Mouse (Mus musculus) CD4-positive, CD25-positive, alpha-beta regulatory T cell (primary cell): Measurements from ENCODE around the gene Rab40c. TPM values are rescaled to one million over a fixed set of nuclear protein-coding genes. Genes with fewer than 3 reads are reported as not detected.

ENCODE experiments used
- polyA plus RNA-seq: library from polyadenylated mRNA; unstranded; fragments of 100-300 nt; shearing (Covaris generic); gene quantifications from one replicate; pipeline ENCODE4 v1.2.1, GENCODE M21; 2017

The Rab40c gene
- polyA plus RNA-seq = 31.6 TPM

DNA sequence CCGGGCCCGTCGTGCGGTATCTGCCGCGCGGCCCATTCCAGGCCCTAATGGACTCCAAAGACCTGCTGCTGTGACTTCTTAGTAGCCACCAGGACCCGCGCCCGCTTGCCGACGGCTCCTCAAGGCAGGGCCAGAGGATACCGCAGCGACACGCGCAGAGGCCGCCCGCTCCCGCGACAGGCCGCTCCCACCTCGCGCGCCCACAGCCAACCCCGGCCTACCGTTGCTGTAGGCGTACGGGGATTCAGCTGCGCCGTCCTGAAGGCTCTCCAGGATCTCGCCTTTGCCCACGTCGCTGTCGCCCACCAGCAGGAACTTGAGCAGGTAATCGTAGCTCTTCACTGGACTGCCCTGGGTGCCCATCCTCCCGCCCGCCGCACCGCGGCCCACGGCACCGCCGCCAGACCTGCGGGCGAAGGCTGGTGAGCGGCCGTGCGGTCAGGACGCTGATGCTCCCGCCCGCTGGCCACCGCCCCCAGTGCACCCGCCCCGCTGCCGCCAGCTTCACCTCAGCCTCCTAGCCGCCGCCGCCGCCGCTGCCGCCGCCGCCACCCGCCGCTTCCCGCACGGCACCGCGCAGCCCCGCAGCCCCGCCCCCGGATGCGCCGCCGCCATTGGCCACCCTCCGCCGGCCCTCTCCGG is at the start of gene Rab40c:
TSS of gene Rab40c (minus strand) at position 584 of the 642 bp plus-strand sequence.

DNA sequence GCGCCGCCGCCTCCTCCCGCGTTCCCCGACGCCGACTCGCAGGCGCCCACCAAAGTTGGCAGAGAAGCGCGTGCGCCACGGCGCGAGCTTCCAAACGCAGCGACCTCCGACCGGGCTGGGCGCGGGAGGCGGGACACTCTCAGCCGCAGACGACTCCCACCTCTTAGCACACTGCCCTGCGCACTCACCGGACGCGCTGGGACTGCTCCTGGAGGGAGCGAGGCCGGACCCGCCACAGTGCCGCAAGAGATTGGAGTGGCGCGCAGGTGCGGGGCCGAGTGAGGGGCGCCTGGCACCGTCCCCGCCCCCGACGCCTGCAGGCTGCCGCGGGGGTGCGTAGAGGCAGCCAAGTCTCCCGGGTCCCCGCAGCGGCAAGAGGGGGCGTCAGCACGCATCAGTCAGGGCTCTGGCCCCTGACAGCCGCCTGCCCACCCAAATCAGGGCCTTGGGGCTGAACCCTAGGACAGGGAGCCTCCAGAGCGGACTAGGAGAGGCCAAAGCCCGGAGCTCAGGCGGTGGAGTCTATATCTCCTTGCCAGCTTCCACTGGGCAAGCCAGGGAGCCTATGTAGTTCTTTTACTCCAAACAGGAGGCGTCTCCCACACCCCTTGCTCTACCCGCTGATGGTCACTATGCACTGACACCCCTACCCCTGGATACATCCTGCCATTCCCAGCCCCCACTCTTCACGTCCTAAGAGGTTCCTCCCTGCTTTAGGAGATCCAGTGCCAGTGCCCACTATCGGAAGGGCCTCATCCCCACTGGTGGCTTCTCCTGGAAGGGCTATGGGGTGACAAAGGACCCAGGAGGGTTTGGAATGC is 32.5 kb upstream of the Rab40c start, which contains the start of gene A930017K11Rik:
TSS of gene A930017K11Rik (minus strand) at position 763 of the 821 bp plus-strand sequence.

DNA sequence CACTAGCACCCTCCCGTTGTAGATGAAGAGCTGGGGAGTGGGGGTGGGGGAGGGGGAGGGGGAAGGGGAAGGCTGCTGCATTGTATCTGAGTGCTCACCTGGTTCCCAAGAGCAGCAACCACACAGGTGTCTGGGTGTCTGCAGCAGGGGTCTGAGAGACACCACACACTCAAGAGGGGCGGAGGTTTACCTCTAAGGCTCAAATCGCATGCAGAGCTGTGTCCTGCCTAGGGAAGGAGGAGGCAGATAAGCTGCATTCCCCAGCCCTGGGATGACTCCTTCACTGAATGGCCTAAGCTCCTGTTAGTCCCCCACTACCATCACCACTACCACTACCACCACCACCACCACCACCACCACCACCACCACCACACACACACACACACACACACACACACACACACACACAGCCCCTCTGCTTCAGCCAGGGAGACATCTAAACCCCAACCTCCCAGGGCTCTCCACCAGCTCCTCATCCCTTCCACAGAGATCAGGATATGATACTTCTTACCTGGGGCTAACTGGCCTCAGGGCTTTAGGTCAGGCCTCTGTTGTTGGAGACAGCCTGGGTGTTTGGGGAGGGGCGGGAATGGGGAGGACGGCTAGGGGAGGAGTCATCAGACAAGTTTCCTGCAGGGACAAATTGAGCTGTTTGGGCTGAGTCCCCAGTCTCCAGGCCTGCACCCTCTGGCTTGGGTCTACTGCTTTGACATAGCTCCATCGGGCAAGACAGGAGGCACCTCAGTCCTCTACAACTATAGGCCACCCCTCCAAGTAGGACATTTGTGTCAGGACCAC is 25.0 kb upstream of the Rab40c start, which contains the start of the genes Pigq and Nhlrc4:
TSS of gene Pigq (minus strand) at position 571 of the 798 bp plus-strand sequence.
TSS of gene Nhlrc4 (minus strand) at position 596 of the 798 bp plus-strand sequence.

DNA sequence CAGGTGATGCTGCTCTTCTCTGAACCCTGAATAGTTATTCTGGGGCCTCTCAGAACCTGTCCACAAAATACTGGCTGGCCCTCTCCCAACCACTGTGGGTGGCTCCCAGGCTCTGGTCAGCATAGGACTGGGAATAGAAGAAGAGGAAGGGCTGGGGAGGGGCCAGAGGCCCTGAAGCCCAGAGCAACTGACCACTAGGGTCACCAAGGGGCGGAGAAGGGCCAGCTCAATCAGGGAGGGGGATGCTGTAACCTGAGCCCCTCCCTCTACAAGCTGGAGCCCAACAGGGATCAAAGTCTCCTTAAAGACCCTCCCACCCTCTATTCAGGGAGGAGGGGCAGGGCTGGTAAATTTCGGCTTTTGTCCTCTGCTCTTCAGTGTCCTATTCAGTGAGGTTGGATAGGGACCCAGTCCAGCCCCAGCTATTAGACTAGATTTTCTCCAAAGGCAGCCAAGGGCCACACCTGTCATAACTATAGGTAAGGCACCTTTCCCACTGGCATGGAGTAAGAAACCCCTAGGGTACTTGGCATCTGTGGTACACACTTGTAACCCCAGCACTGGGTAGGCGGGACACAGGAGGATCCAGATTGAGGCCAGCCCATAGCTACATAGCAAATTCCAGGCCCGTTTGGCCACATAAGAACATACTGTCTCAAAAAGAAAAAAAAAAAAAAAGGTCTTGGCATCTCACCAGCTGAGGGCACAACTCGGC is 39.2 kb downstream of the Rab40c start, which contains the start of gene Wfikkn1:
TSS of gene Wfikkn1 (minus strand) at position 663 of the 715 bp plus-strand sequence.

DNA sequence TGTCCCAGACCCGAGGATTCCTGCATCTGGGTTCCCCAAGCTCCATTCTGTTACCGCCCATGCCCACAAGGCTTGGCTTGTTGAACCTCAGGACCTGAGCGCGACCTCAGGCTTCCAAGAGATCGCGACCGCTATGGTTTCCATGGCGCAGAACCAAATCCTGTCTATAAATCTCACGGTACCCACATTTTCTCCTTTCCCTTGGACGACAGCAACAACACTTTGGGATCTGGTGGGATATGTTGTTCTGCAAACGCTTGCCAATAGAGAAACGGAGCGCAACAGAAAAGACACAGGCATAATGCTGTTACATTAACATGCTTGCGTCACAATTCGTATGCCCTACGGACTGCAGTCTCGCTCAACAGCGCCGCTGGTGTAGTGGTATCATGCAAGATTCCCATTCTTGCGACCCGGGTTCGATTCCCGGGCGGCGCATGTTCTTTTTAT is 44.8 kb downstream of the Rab40c start, which contains the start of gene Mettl26:
TSS of gene Mettl26 (plus strand) at position 354 of the 450 bp plus-strand sequence.

DNA sequence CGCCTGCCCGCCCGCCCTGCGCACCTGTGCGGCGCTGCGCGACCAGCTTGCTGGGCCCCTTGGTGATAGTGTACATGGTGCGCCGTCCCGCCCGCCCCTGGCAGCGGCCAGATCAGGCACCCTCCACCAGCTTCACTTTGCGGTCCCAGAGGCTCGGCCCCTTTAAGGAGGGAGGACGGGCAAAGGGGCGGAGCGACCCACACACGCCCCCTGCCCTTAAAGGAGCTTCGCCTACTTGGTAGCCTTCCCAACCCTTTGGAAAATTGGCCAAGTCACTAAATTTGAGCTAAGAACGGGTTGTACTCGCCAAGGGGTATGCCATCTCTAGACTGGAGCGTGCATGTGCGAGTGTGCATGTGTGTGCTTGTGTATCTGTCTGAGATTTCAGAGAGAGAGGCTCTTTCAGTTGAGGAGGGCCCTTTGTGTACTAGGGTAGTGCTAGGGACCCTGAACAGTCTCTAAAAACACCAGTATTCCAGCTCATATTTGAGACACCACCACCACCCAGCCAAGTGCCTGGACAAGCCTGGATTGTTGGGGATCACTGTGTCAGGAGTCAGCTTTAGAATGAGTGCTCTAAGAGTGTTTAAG is 50.8 kb downstream of the Rab40c start, which contains the start of gene Mcrip2:
TSS of gene Mcrip2 (minus strand) at position 164 of the 591 bp plus-strand sequence.

DNA sequence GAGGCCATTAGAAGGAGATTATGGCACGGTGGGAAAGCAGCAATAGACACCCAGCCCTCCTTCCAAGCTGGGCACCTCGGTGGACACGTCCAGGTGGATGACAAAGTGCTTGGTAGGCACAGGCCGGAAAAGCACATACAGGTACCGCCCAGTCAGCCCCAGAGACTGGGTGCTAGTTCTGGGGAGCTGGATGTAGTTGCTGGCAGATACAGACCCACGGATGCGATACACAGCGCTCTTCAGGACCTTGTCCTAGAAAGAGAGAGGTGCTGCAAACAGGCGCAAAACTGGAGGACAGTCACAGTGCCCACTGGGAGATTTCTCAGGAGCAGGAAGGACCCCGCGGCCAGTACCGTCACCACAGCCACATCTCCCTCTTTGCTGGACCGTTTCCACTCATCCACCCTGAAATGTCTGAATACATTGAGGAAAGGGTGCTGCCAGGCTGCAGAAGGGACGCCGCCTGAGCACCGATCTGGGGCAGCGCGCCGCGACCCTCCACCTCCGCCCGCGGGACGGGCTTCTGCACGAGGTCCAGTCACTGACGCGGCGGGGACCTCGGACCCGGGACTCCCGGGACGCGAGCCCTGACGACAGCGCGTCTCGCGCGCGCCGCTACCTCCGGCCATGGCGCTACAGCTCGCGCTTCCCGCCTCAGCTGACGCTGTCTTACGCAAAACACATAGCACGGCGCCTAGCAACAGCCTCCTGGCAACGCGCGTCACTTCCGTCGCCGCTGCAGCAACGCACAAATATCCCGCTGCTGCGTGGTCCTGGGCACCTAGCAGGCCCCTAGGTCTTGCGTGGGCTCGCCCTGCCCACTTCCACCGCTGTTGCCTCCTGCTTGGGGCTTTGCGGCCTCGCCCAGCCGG is 58.5 kb downstream of the Rab40c start, which contains the start of gene Wdr90:
TSS of gene Wdr90 (minus strand) at position 670 of the 872 bp plus-strand sequence.

DNA sequence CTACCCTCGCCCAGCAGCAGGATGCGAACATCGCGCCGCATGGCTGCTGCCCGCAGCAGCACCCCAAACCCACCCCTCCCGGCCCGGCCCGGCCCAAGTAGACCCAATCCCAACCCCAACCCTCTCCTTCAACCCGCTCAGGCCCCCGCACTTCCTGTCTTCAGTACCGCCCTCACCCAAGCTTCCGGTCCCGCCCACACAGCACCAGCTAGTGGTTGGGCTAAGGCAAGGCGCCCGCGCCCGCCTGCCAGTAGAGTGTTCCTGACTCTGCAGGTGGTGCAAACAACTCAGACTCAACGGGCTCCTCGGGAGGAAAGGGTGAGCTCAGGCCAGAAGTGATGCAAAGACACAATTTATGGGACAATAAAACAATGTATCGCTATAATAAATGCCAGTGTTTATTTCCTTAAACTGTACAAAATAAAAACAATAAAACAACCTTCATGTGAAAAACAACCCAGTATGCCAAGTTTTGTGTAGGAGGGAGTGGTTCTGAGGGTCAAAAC is 75.1 kb downstream of the Rab40c start, which contains the start of gene Rhot2:
TSS of gene Rhot2 (minus strand) at position 456 of the 506 bp plus-strand sequence.

DNA sequence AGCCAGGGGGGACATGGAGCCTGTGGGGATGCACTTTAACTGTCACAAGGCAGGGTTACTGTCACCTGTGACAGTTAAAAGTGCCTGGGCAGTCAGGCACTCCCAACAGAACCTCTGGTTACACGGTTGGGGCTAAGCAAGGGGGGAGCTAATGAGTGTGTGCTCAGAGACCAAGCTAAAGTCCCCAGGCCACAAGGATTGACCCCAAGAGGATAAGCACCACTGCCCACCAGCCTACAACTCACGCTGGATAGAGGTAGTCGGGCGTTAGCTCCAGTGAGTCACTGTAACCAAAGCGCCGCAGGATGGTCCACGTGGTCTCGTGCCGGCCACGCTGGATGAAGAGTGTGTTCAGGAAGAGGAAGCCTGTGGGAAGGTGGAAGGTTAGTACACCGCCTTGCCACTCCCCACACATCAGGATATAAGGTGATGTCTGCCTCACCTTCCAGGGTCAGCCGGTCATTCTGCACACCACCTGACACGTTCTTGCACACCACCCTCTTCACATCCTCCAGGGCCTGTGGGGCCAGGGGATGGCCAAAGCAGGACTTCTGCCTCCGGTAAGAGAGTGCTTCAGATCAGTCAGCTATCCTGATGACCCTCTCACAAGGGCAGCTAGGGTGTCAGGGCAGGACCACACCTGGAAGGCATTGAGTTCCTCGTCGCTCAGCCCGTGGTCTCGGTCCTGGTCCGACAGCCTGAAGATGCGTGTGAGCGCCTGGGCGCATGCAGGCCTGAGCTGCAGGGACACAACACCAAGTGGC is 78.2 kb downstream of the Rab40c start, which contains the start of gene Gm20683:
TSS of gene Gm20683 (minus strand) at position 647 of the 764 bp plus-strand sequence.

DNA sequence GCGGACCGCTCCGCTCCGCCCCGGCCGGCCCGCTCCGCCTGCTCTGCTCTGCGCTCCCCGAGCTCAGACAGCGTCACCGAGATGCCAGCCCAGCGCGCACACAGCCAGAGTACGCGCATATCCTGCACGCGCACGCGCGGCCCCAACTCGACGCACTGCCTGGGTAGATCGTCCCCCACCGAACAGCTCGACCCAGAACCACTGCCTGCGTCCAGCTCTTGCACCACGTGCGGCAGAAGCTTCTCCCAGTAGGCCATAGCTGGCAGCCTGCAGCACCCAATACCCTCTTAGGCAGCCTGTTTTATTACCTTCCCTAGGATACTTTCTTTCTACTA is 82.5 kb downstream of the Rab40c start, which contains the start of gene Rhbdl1:
TSS of gene Rhbdl1 (minus strand) at position 220 of the 335 bp plus-strand sequence.

DNA sequence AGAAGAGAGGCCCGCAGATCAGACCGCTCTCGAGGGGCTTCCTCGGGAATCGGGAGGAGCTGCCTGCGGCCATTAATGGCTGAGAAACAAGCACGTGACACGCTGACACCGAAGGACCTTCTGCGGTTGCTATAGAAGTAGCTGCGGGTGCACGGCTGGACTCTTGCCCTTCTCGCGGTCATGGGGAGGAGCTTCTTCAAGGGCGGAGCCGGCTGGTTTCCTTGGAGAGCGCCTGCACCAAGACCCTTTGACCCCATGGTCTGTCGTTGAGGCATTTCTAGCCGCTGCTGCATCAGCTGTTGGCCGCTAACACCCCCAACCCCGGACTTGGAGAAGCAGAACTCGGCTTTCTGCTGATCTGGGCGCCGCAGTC is 86.2 kb downstream of the Rab40c start, which contains the start of gene Stub1:
TSS of gene Stub1 (minus strand) at position 114 of the 373 bp plus-strand sequence.

Other genes with a start within 250 kb of the Rab40c start
- gene Gng13, start 202.6 kb downstream of the Rab40c start, polyA plus RNA-seq = not detected
- 6.4 TPM for gene Chtf18, start 192.3 kb downstream of the Rab40c start, polyA plus RNA-seq
- 14.6 TPM for gene Rpusd1, start 192.1 kb downstream of the Rab40c start, polyA plus RNA-seq
- 0.07 TPM for gene Mslnl, start 183.7 kb downstream of the Rab40c start, polyA plus RNA-seq
- not detected for gene Msln, start 165.3 kb downstream of the Rab40c start, polyA plus RNA-seq
- 28.1 TPM for gene Narfl, start 146.0 kb downstream of the Rab40c start, polyA plus RNA-seq
- gene Haghl, start 134.1 kb downstream of the Rab40c start, polyA plus RNA-seq = 51.4 TPM
- gene Ccdc78, start 133.1 kb downstream of the Rab40c start, polyA plus RNA-seq = 0.49 TPM
- gene Fam173a, start 126.8 kb downstream of the Rab40c start, polyA plus RNA-seq = 223 TPM
- 1.6 TPM for gene AC134908.4, start 124.1 kb downstream of the Rab40c start, polyA plus RNA-seq
- gene Metrn, start 122.6 kb downstream of the Rab40c start, polyA plus RNA-seq = 45.7 TPM
- gene Fbxl16, start 110.6 kb downstream of the Rab40c start, polyA plus RNA-seq = 0.13 TPM
- gene Wdr24, start 96.1 kb downstream of the Rab40c start, polyA plus RNA-seq = 44.1 TPM
- 36.7 TPM for gene Jmjd8, start 90.9 kb downstream of the Rab40c start, polyA plus RNA-seq
- 169 TPM for gene Stub1, start 86.3 kb downstream of the Rab40c start, polyA plus RNA-seq
- gene Rhbdl1, start 82.4 kb downstream of the Rab40c start, polyA plus RNA-seq = 2.1 TPM
- gene Gm20683, start 78.0 kb downstream of the Rab40c start, polyA plus RNA-seq = 2.6 TPM
- gene Rhot2, start 74.9 kb downstream of the Rab40c start, polyA plus RNA-seq = 41.0 TPM
- gene Wdr90, start 58.2 kb downstream of the Rab40c start, polyA plus RNA-seq = 8.8 TPM
- gene Mcrip2, start 51.0 kb downstream of the Rab40c start, polyA plus RNA-seq = 5.2 TPM
- gene Mettl26, start 44.7 kb downstream of the Rab40c start, polyA plus RNA-seq = 82.8 TPM
- 1.3 TPM for gene Wfikkn1, start 38.9 kb downstream of the Rab40c start, polyA plus RNA-seq
- 55.2 TPM for gene Pigq, start 25.2 kb upstream of the Rab40c start, polyA plus RNA-seq
- not detected for gene Nhlrc4, start 25.2 kb upstream of the Rab40c start, polyA plus RNA-seq
- not detected for gene A930017K11Rik, start 32.8 kb upstream of the Rab40c start, polyA plus RNA-seq
- 30.1 TPM for gene Capn15, start 66.1 kb upstream of the Rab40c start, polyA plus RNA-seq
- 13.5 TPM for gene Rab11fip3, start 149.8 kb upstream of the Rab40c start, polyA plus RNA-seq
- 30.0 TPM for gene Decr2, start 170.6 kb upstream of the Rab40c start, polyA plus RNA-seq
- 3.3 TPM for gene Nme4, start 175.9 kb upstream of the Rab40c start, polyA plus RNA-seq
- 27.9 TPM for gene Tmem8, start 193.6 kb upstream of the Rab40c start, polyA plus RNA-seq
- 76.8 TPM for gene Mrpl28, start 203.8 kb upstream of the Rab40c start, polyA plus RNA-seq
- 100 TPM for gene Axin1, start 219.0 kb upstream of the Rab40c start, polyA plus RNA-seq